Mouse (Mus musculus): ENCODE measurements around the gene Trak1. TPM values are rescaled to one million over a fixed set of nuclear protein-coding genes. Genes with fewer than 3 reads are reported as not detected.
A peak's percentile ranks its signal among the peaks of the same experiment; 100 is the strongest.

Gene Trak1
- polyA plus RNA-seq, 1 experiment from 2014 or later, result 12.2 TPM

DNA sequence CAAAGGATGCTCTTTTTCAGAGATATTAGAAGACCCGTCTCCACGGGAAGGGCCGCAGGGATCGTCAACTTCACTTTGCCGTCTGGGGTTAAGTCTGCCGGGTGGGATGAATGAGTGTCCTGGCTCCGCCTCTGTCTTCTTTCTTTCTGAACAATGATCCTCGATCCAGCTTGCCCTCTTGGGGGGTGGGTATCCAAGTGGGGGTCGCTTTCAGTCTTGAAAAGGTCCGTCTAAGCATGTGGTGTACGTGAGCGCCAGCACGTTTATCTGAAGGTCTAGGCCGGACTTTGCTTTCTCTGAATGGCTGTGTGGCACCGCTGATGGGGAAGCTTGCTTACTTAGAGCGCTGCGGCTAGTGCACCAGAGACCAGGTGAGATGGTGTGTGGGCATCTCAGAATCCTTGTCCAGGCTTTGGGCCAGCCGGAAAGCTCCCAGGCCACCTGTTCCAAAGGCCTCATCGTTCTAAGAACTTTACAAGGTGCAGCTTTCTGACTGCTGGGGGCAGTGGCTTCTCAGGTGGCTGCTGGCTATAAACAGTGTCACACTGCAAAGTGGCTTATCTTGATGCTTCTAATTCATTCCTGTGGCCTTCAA is 2.8 kb downstream of the Trak1 start:
- DNase-seq (ENCODE audit: low spot score), result no peak
- WGBS, result 68% methylated on average over 19 of the region's 19 CpGs
- H3K9me3 ChIP-seq (replicated peaks), result no peaks in the 10 kb centered on the region
- peaks cover 33% of the 10 kb centered on the region for H3K27me3 ChIP-seq (ENCODE audit: low read depth, poor library complexity, severe bottlenecking)
- peaks cover 53% of the 10 kb centered on the region for H3K4me1 ChIP-seq
- no peaks in the 10 kb centered on the region for H3K36me3 ChIP-seq
- H3K4me3 ChIP-seq, result no peak overlapping the region
- H3K27ac ChIP-seq, result 0 out of 2 replicates have a peak overlapping the region, but pooled peaks have one; percentile 5

DNA sequence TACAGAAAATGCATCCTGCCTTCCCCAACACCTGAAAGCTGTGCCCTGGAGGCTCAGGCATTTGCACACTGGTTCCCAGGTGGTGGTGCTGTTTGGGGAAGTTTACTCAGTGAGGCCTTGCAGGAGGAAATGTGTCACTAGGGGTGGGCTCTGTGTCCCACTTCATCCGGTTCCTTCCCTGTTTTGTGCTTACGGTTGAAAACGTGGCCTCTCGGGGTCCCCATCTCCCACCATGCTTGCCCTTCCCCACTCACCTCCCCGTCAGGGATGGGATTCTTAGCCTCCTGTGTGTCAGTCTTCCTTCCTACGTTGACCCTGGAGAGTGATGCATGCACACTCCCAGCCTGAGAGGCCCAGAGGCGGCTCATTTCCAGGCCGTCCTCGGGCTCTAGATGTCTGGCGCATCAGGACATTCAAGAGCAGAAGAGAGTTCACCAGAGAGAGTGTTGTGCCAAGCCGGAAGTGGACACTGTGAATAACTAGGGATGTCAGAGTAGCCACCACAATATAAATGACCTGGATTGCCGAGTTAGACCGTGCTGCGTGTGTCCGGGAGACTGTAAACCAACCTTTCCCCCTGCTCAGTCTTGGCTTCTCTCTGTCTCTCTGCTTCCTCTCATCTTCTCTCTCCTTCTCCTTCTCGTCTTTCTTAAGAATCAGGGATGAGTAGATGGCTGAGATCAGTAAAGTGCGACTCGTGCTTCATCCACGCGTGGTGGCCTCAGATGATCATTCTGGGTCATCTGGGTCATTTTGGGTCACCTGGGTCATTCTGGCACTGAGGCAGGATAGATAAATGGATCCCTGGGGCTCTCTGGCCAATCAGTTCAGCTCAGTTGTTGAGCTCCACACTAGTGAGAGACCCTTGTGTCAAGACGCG is 4.0 kb downstream of the Trak1 start:
- Histone ChIP-seq H3K27me3 (ENCODE audit: low read depth, poor library complexity, severe bottlenecking) (peaks cover 21% of the 10 kb centered on the region), H3K36me3 (no peaks in the 10 kb centered on the region), H3K27ac (no peak overlapping the region), H3K9me3 (replicated peaks) (no peaks in the 10 kb centered on the region), H3K4me1 (peaks cover 53% of the 10 kb centered on the region), H3K4me3 (no peak overlapping the region)
- no peak for DNase-seq (ENCODE audit: low spot score)
- 80% methylated on average over 22 of the region's 22 CpGs for WGBS

DNA sequence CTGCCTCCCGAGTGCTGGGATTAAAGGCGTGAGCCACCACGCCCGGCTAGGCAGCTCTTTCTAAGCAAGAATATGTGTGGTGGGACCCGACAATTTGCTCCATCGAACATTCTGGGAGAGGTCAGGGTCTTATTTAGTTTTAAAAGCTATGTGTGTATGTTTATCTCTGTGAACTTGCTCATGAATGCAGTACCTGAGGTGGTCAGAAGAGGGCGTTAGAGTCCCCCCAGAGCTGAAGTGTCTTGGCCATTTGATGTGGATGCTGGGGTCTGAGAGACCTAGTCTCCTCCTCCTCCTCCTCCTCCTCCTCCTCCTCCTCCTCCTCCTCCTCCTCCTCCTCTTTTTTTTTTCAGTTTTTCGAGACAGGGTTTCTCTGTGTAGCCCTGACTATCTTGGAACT is 5.2 kb downstream of the Trak1 start:
- no peak overlapping the region for H3K4me3 ChIP-seq
- H3K27me3 ChIP-seq (ENCODE audit: low read depth, poor library complexity, severe bottlenecking), result 0 out of 2 replicates have a peak, but pooled peaks cover 10% of the 10 kb centered on the region
- 86% methylated on average over 7 of the region's 8 CpGs for WGBS
- peaks cover 46% of the 10 kb centered on the region for H3K4me1 ChIP-seq
- H3K36me3 ChIP-seq, result no peaks in the 10 kb centered on the region
- no peak overlapping the region for H3K27ac ChIP-seq
- no peak for DNase-seq (ENCODE audit: low spot score)
- no peaks in the 10 kb centered on the region for H3K9me3 ChIP-seq (replicated peaks)

DNA sequence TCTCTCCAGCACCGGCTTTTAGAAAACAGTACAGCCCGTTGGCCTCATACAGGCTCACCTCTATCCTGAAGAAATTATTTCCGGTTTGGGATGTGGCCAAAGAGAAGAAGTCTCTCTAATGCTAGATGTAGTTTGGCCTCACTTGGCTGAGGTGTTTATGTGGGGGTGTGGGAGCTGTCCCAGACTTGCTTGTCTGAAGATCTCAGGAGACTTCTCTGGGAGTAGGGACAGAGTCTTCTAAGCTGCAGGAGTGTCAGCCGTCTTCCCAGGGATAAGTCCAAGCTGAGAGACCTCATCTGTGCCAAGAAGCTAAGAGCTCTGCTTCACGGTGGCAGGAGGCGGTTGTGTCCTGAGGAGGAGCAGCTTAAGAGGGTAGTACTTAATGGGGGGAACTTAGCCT is 5.8 kb downstream of the Trak1 start:
- H3K4me1 ChIP-seq, result peaks cover 40% of the 10 kb centered on the region
- no peaks in the 10 kb centered on the region for H3K36me3 ChIP-seq
- no peak overlapping the region for H3K27ac ChIP-seq
- 82% methylated on average over 6 of the region's 6 CpGs for WGBS
- H3K4me3 ChIP-seq, result no peak overlapping the region
- no peak for DNase-seq (ENCODE audit: low spot score)
- no peaks in the 10 kb centered on the region for H3K9me3 ChIP-seq (replicated peaks)
- H3K27me3 ChIP-seq (ENCODE audit: low read depth, poor library complexity, severe bottlenecking), result 0 out of 2 replicates have a peak, but pooled peaks cover 10% of the 10 kb centered on the region

DNA sequence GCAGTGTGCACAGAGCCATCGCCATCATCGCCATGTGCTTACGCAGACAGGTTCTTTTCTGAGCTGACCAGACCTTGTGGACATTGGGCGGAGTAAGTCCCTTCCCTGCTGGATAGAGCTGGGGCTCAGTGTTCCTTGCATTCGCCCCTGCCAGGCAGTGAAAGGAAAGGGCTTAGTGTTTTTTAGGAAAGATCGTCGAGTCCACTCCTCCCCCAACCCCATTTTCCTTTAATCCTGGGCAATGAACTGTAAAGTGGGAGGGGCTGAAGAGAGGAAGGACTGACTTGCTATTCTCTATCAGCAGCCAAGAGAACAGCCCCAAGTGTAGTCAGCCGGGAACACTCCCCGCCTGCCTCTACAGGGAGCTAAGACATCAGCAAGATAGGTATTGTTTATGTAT is 6.4 kb downstream of the Trak1 start:
- WGBS, result 52% methylated on average over 9 of the region's 9 CpGs
- no peak overlapping the region for H3K27ac ChIP-seq
- no peak for DNase-seq (ENCODE audit: low spot score)
- H3K4me3 ChIP-seq, result no peak overlapping the region
- 0 out of 2 replicates have a peak, but pooled peaks cover 7% of the 10 kb centered on the region for H3K27me3 ChIP-seq (ENCODE audit: low read depth, poor library complexity, severe bottlenecking)
- H3K4me1 ChIP-seq, result peaks cover 34% of the 10 kb centered on the region
- H3K9me3 ChIP-seq (replicated peaks), result no peaks in the 10 kb centered on the region
- H3K36me3 ChIP-seq, result no peaks in the 10 kb centered on the region

DNA sequence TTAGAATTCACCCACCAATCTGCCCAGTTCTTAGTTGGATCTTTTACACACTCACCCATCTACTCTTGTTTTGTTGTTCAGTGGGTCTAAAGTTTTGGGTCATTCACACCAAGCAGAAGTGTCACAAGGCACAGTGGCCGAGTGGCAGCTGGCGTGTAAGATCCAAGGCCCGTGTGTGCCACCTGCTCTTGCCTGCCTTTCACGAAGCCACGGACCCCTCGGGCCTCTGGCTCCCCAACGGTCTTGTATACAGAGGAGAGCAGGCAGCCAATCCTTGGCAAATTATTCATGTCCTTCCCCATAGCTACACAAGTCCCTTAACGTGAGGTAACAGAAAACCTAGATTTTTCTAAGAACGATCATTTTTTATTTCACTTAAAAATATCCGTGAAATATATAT is 7.2 kb downstream of the Trak1 start:
- Histone ChIP-seq H3K27me3 (ENCODE audit: low read depth, poor library complexity, severe bottlenecking) (0 out of 2 replicates have a peak, but pooled peaks cover 4% of the 10 kb centered on the region), H3K36me3 (no peaks in the 10 kb centered on the region), H3K4me3 (no peak overlapping the region), H3K9me3 (replicated peaks) (no peaks in the 10 kb centered on the region), H3K27ac (no peak overlapping the region), H3K4me1 (peaks cover 31% of the 10 kb centered on the region)
- 91% methylated on average over 10 of the region's 10 CpGs for WGBS
- DNase-seq (ENCODE audit: low spot score), result no peak

DNA sequence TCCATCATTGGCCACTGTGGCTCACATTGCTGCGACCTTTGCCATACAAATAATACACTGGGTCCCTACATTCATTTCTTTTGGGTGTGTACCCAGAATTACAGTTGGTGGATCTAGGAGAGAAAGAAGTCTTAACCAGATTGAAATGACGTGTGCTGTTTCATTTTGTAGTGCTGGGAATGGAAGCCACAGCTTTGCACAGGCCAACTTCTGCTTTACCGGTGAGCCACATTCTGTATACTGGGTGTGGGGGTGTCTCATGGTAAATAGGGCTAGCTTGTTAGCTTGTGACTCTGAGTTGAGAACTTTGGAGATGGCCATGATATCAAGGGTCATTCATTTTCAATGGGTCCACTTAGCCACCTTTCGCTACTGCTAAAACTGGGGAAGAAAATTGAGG is 8.2 kb downstream of the Trak1 start:
- Histone ChIP-seq H3K4me1 (peaks cover 25% of the 10 kb centered on the region), H3K27ac (no peak overlapping the region)
- no peak for DNase-seq (ENCODE audit: low spot score)

DNA sequence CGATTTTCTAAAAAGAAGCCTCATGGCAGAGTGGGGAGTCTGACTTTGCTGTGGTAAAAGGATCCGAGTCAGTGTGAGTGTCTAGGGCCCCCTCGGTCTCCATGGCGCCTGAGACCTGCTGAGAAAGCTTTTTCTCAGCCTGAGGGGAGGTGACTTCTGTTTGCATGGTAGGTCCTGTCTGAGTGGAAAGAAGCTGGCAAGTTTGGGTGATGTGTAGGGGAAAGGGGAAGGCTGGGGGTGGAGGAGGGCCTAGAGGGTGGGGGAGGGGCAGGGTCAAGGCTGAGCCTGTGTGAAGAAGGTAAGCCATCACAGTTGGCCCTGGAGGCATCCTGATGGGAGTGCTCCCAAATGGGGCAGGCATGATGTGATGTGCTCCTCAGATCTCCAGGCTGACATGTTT is 12.0 kb downstream of the Trak1 start:
- peaks cover 34% of the 10 kb centered on the region for H3K4me1 ChIP-seq
- no peak overlapping the region for H3K27ac ChIP-seq
- no peak overlapping the region for H3K4me3 ChIP-seq
- no peak for DNase-seq (ENCODE audit: low spot score)
- 61% methylated on average over 4 of the region's 4 CpGs for WGBS
- no peaks in the 10 kb centered on the region for H3K27me3 ChIP-seq (ENCODE audit: low read depth, poor library complexity, severe bottlenecking)
- H3K9me3 ChIP-seq (replicated peaks), result no peaks in the 10 kb centered on the region
- no peaks in the 10 kb centered on the region for H3K36me3 ChIP-seq

More for the DNA sequence above, 8.2 kb downstream of the Trak1 start:
- Histone ChIP-seq H3K4me3 (no peak overlapping the region), H3K36me3 (no peaks in the 10 kb centered on the region), H3K27me3 (ENCODE audit: low read depth, poor library complexity, severe bottlenecking) (no peaks in the 10 kb centered on the region), H3K9me3 (replicated peaks) (no peaks in the 10 kb centered on the region)
- 91% methylated on average over 4 of the region's 4 CpGs for WGBS

DNA sequence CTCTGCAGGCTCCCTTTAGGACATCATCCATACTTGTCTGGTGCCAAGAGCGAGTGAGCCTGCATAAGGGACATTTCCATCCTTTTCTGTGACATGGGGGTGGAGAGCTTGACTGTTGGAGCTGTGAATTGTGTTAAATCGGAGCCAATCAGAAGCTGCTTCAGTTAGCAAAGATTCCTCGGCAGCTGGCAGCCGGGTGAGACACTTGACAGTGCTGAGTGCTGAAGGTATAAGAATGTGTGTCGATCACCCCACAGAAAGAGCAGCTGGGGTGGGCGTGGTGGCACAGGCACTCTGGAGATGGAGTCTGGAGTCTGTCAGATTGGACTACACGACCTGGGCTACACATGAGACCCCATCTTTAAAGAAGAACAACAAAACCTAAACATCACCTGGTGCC is 13.2 kb downstream of the Trak1 start:
- Histone ChIP-seq H3K27me3 (ENCODE audit: low read depth, poor library complexity, severe bottlenecking) (no peaks in the 10 kb centered on the region), H3K4me3 (no peak overlapping the region), H3K27ac (no peak overlapping the region; the same call in 1 of the 2 replicates), H3K9me3 (replicated peaks) (no peaks in the 10 kb centered on the region), H3K4me1 (peaks cover 46% of the 10 kb centered on the region), H3K36me3 (no peaks in the 10 kb centered on the region)
- 80% methylated on average over 7 of the region's 7 CpGs for WGBS
- DNase-seq (ENCODE audit: low spot score), result no peak

DNA sequence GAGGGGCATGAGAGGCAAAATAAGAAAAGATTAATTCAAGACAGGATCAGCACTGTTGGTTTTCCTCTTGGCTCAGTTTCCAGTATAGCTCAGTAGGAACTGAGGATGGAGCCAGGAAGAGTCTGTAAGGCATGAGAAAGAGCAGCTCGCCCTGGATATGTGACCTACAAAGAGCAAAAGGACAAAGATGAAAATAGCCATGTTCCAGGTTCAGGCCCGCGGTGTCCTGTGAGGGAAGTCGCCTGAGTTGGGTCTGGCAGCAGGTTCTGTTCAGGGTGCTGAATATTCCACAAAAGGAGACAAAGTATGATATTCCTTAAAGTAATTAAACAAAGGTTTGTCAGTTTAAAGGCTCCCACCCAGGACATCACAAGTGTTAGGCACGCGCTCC is 14.5 kb downstream of the Trak1 start:
- H3K4me1 ChIP-seq, result peaks cover 58% of the 10 kb centered on the region
- H3K4me3 ChIP-seq, result no peak overlapping the region
- no peak for DNase-seq (ENCODE audit: low spot score)
- H3K36me3 ChIP-seq, result no peaks in the 10 kb centered on the region
- no peaks in the 10 kb centered on the region for H3K9me3 ChIP-seq (replicated peaks)
- peak overlapping the region; percentile 90 for H3K27ac ChIP-seq
- whole genome bisulfite sequencing, result 80% methylated on average over 6 of the region's 6 CpGs
- H3K27me3 ChIP-seq (ENCODE audit: low read depth, poor library complexity, severe bottlenecking), result no peaks in the 10 kb centered on the region

DNA sequence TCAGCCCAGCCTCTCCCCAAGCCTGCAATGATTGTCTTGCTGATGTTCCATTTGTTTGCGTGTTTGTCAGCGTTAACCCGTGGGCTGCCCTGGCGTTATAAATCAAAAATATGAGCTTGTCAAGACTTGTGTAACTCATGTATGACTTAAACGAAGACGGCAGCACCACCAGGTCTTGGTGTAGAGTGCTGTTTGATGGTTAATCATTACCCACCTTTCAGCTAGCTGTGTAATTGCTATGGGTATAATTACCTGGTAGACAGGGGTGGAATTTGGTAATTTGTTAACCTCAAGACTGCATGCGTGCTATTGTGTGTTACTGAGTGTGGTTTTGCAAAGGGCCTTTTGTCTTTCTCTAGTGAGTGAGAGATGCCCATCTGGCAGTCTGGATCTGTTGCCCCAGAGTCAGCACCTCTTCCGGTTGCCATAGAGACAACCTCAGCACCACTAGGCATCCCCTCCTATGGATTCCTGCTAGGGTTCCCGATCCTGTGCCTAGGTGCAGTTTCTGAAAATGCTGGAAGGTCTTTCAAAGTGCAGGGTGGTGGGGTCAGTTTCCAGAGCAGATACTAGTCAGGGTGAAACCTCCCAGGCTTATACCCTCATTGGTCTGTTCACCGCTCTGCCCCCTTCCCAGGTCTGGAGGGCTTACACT is 15.1 kb downstream of the Trak1 start:
- Histone ChIP-seq H3K36me3 (no peaks in the 10 kb centered on the region), H3K27ac (peak overlapping the region; percentile 90), H3K27me3 (ENCODE audit: low read depth, poor library complexity, severe bottlenecking) (no peaks in the 10 kb centered on the region), H3K4me3 (no peak overlapping the region), H3K4me1 (peaks cover 63% of the 10 kb centered on the region), H3K9me3 (replicated peaks) (no peaks in the 10 kb centered on the region)
- WGBS, result 64% methylated on average over 10 of the region's 10 CpGs
- peak; percentile 53 for DNase-seq (ENCODE audit: low spot score)

DNA sequence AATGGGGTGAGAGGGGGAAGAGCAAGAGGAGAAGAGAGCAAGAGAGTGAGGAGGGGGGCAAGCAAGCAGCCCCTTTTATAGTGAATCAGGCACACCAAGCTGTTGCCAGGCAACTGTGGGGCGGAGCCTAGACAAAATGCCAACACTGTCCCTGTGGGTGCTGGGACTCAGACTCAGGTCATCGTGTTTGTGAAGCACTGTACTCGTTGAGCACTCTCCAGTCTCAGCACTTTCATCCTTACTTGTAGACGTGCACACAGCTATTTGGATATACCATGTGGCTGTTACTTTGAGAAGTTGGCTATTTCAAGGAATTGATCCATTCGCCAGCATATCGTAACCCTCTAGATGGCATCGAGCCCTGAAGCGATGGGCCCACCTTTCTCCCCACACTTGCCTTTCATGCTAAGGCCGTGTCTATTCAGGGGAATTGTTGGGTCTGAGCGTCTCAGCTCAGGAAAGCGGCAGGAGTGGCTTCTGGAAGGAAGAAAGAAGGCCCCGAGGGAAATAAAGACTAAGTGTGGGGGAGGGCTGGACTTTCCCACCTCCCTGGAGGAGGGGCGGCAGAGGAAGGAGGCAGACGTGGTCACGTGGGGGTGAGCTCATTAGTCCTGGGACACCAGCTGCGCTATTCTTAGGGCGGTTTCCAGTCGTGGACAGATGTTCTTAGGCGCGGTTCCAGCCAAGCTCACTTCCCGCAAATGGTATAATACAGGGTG is 16.5 kb downstream of the Trak1 start:
- peak; percentile 85 for DNase-seq (ENCODE audit: low spot score)
- peak overlapping the region; percentile 90 for H3K27ac ChIP-seq
- H3K4me1 ChIP-seq, result peaks cover 74% of the 10 kb centered on the region
- H3K36me3 ChIP-seq, result peaks cover 5% of the 10 kb centered on the region
- peak overlapping the region; percentile 45 for H3K4me3 ChIP-seq
- H3K9me3 ChIP-seq (replicated peaks), result no peaks in the 10 kb centered on the region
- H3K27me3 ChIP-seq (ENCODE audit: low read depth, poor library complexity, severe bottlenecking), result no peaks in the 10 kb centered on the region
- 2% methylated on average over 21 of the region's 21 CpGs for WGBS
